Mouse (Mus musculus) spleen, embryonic (tissue): ENCODE data around the gene Macf1.
"Not testable (repeated sequence)": the region's sequence is repeated elsewhere in the genome, so short reads cannot be mapped to it uniquely, and the experiment has no call there.

Experiments
- CTCF ChIA-PET: fragments of 350-600 bp; sonication (Branson Sonifier 250); formaldehyde crosslinking; loops from one replicate; lab custom pipeline; 2022; lab: Charles Lee

Macf1 gene

DNA sequence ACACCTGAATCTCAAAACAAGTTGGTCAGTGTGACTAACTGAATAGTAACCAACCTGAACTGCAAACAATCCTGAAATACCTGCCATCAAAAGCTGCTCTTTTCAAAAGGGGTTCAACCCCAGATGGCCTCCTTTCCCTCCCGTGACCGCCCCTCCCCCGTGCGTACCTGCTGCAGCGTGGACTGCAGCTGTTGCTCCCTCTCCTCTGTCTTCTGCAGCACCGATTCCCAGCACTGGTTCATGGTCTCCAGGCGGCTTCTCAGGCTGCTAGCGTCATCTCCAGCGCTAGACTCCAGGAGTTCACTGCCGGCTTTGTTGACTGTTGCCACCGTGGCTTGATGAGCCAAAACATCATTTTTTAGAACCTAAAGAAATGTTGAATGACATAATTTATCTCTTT, 302.6 kb downstream of the Macf1 start:
- CTCF ChIA-PET = interaction anchor here (0.6 kb wide), 1 partner anchor 1378 kb away, joined by 4 read pairs; no protein-coding TSS in a partner anchor

- CTCF ChIA-PET = no interaction called here
Observed at GRCm38 (mm10) chr4:123376031-123376430, 308.1 kb downstream of the Macf1 start.

- CTCF ChIA-PET = no interaction called here
Observed at GRCm38 (mm10) chr4:123374316-123375008, 309.7 kb downstream of the Macf1 start.

- CTCF ChIA-PET = no interaction called here
Observed at GRCm38 (mm10) chr4:123363555-123363954, 320.6 kb downstream of the Macf1 start.

DNA sequence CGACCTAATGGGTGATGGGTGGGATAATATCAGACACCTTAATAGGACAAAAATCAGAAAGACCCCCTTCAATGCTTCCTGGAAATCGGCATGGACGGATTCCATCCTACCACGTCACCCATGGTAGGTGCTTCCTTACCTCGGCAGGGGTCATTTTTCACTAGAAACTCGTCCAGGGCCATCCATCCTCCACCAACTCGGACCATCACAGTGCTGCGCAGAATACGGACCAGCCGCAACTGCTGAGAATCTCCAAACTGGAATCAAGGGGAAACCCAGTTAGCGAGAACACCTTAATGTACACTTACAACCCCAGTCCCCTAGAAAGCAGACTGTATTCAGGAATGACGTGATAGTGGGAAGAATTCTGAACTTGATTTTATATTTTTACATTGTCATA, 323.4 kb downstream of the Macf1 start:
- CTCF ChIA-PET = no interaction called here

GRCm38 (mm10) chr4:123358613-123359012, 325.5 kb downstream of the Macf1 start:
- CTCF ChIA-PET = interaction anchor here (0.6 to 0.7 kb wide), 2 partner anchors 68 to 73 kb away, joined by 4 read pairs; no protein-coding TSS in a partner anchor

DNA sequence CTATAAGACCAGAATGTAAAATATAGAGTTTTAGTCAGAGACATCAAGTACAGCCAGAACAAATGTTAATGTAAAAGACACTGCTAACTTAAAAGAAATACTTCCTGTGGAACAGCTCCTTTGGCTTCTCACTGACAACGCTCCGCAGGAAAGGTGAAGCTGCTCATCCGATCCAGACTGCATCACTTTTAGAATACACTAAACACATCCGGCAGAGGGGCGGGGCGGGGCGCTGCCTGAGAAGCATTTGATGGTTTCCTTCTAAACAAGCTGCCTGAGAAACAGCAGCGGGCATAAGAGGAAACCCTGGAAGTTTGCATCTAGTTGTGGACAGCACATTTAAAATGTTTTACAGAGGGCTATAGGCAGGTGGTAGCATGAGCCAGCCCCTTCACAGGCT, 328.2 kb downstream of the Macf1 start:
- CTCF ChIA-PET = no interaction called here

- CTCF ChIA-PET = interaction anchor here (0.5 kb wide), 1 partner anchor 464 kb away, joined by 7 read pairs; no protein-coding TSS in a partner anchor
Observed at GRCm38 (mm10) chr4:123353271-123353877, 330.8 kb downstream of the Macf1 start.

DNA sequence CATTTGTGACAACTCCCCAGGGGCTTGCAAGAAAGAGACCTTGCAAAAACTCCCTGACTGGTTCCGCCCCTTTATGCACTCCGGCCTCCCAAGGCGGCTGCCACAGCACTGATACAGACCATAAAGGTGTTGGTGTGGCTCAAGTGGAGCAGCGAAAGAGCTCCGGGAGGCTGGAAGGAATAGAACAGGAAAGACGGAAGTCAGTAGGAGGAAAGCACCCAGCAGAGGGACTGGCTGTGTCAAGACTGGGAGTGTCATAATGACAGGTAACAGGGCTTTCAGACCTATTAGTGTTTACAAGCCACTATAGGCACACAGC, 340.7 kb downstream of the Macf1 start:
- CTCF ChIA-PET = no interaction called here

DNA sequence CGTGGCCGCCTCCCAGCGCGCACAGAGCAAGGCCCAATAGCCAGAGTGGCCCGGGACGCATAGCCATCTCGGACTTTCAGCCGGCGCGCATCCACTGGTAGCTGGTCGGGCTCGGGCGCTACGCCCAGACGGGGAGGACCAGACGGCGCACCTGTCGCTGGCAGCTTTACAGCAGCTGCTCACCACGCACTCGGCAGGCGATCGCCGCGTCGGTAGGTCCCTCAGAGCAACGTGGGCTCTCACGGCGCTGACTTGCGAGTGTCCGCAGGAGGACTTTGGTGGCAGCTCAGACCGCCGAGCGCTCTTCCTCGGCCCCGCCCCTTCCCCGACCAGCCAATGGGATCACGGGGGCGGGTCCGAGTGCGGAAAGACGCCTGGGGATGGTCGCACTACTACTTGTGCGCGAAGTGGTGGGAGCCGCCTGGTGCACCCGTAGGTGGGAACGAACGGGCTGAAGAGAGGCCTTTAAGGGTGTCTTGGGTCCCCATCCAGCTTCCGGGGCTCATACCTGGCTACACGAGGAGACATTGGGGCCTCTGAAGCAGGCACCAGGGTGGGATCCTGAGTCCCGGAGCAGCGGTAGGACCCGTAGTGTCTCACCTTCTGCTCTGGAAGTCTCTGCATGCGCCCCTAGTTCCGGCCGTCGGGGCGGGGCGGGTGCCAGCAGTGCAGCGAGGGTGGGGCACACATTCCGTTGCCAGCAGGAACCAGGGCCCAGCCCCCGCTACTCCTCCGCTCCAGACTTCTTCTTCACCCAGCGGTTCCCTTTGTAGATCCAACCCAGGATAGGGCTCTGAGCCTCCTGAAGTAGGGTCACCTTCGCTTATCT, 341.3 kb downstream of the Macf1 start, which contains the start of gene Bmp8a:
Gene Bmp8a (minus strand): TSS at position 611 of the 829 bp plus-strand sequence.
- CTCF ChIA-PET = no interaction called here

- CTCF ChIA-PET = no interaction called here
Observed at GRCm38 (mm10) chr4:123342091-123342641, 342.0 kb downstream of the Macf1 start.

GRCm38 (mm10) chr4:123340232-123340631, 343.9 kb downstream of the Macf1 start:
- CTCF ChIA-PET = no interaction called here

DNA sequence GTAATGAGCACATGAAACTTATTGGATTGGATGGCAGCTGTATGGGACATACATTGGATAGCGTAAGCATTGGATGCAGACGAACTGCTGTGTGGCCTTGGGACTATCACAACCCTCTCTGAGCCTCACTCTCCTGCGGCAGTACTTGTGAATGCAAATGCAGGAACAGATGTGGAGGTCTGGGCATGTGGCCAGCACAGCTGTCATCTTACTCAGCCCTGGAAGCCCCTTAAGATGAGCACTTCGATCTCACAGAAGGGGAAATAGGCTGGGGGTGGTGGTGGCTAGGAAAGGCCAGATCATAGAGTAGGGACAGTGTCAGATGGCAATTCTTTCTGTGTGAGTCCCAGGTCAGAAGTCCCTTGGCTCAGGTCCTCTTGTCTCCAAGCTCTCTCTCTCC, 346.5 kb downstream of the Macf1 start:
- CTCF ChIA-PET = no interaction called here

DNA sequence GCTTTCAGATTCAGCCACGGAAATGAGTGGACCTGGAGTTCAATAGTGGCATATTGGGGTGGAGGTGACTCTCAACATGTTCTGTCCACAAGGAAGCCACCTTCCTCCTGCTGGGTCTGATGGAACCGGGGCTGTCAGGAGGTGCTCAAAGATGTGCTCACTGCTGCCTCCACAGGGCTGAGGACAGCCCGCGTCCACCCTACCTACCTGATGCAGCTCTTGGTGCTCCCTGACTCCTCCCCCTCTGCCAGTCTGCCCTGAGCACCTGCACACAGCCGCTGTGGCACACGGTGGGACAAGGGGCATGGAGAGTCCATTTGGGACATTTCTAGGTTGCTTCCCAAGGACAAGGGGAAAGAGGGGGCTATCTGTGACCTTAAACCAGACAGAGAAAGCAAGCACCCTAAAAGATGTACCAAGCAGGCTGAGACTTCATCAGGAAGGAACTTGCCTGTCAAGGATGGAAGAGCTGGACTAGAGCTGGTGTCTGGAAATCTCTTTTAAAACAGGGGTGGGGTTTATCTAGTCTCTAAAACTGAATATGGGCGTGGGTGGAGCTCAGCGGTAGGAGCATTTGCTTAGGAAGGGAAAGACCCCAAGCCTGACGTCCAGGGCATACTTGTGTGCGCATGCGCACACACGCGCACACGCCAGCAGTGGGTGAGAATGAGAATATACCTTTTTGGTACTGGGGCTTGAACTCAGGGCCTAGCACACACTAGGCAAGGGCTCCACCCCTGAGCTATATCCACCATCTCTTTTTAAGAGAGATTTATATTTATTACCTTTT, 348.2 kb downstream of the Macf1 start:
- CTCF ChIA-PET = interaction anchor here (0.6 kb wide), 1 partner anchor 902 kb away, joined by 3 read pairs; no protein-coding TSS in a partner anchor

DNA sequence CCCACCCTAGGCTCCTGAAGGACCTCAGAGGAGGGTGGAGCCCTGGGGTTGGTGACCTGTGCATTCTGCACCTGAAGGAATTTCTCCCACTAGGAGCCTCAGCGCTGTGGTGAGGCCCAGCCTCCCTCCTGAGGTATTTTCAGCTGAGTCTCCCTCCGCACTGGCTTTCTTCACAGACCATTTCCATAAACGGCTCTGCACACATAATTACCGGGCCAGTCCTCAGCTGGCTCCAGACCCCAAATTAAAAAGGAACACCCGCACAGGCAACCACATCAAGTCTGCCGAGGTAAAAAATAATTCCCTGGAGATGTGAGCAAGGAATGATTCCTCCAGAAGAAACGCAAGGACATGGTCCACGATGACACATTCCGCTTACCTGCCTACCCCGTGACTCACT, 348.9 kb downstream of the Macf1 start:
- CTCF ChIA-PET = not testable (repeated sequence)

DNA sequence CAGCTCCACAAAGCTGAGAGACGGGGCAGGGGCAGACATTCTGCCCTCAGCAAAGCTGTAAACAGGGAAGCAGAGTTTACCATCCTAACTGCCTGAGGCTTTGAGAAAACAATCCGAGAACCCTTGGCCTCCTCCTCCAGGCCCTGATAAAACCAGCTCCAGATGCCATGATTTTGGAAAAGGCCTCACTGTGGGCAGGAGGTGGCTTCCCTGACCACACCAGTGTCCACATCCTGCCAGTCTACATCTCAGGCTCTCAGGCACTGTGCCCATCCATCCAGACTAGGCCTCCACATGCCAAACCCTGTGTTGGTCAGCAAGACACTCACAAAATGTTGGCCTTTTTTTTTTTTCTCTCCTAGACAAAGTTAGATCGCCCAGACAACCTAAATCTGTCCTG, 350.0 kb downstream of the Macf1 start:
- CTCF ChIA-PET = no interaction called here

DNA sequence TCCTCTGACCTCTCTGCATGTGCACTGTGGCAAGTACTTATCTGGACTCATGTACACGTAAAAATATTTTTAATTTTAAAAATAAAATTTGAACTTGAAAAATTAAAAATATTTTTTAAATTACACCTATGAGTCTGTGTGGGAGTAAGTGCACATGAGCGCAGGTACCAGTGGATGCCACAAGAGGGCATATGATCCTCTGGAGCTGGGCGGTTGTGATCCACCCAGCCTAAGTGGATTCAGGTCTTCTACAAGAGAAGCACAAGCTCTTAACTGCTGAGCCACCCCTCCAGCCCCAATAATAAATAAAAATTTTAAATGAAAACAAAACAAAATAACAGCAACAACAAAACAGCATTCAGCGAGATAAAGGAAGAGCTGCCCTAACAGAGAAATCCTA, 351.0 kb downstream of the Macf1 start:
- CTCF ChIA-PET = no interaction called here

DNA sequence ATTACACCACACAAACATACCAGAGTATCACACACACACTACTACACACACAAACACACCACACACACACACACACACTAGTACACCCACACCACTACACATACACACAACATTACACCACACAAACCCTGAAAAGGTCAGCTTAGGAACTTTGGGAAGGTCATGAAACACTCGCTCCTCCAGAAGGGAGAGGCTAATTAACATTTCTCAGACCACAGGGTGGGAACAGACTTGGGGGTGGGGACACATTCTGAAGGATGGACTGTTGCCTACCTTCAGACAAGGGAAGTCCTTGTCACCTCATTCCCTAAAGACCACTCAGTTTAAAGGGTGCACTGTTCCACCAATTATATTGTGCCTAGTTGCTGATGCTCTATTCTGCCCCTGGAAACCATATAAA, 352.2 kb downstream of the Macf1 start:
- CTCF ChIA-PET = interaction anchor here (0.6 kb wide), 1 partner anchor 13 kb away, joined by 7 read pairs; no protein-coding TSS in a partner anchor

- CTCF ChIA-PET = interaction anchor here (0.6 kb wide), 1 partner anchor 14 kb away, joined by 7 read pairs; no protein-coding TSS in a partner anchor
Observed at GRCm38 (mm10) chr4:123331326-123331725, 352.8 kb downstream of the Macf1 start.

- CTCF ChIA-PET = no interaction called here
Observed at GRCm38 (mm10) chr4:123328946-123329345, 355.2 kb downstream of the Macf1 start.

DNA sequence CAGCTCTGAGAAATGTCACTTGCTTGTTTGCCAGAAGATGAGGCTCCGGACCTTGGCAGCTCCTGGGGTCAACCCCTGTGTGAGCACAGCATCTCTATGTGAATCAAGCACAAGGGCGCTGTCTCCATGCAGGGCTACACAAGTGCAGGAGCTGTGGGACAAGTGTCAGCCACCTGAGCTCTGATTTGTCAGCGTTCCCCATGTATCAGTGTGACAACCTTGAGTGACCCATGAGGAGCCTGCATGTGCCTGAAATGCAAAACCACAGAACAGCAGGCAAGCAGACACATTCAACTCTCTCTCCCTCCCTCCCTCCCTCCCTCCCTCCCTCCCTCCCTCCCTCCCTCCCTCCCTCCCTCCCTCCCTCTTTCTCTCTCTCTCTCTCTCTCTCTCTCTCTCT, 356.5 kb downstream of the Macf1 start:
- CTCF ChIA-PET = no interaction called here
